Mouse (Mus musculus) right cerebral cortex, postnatal 14 days (tissue): Measurements from ENCODE around the gene Oxsr1.
"Not testable (repeated sequence)": the region's sequence is repeated elsewhere in the genome, so short reads cannot be mapped to it uniquely, and the experiment has no call there.

Source experiments
- DNase-seq: peaks from one replicate; pipeline ENCODE4 v3.0.0; 2022

Gene Oxsr1

GRCm38 (mm10) chr9:119268588-119269145, 53.6 kb downstream of the Oxsr1 start:
- DNase-seq, result peak; percentile 24

- DNase-seq, result no peak
These were observed 54.1 kb downstream of the Oxsr1 start for GRCm38 (mm10) chr9:119268120-119268519.

- not testable (repeated sequence) for DNase-seq
These were observed 56.2 kb downstream of the Oxsr1 start for GRCm38 (mm10) chr9:119266121-119266395.

- DNase-seq, result not testable (repeated sequence)
These were observed 56.7 kb downstream of the Oxsr1 start for GRCm38 (mm10) chr9:119265373-119266120.

- DNase-seq, result no peak
These were observed 59.2 kb downstream of the Oxsr1 start for GRCm38 (mm10) chr9:119263067-119263466.

GRCm38 (mm10) chr9:119260825-119261224, 61.4 kb downstream of the Oxsr1 start:
- no peak for DNase-seq

GRCm38 (mm10) chr9:119258785-119259184, 63.4 kb downstream of the Oxsr1 start:
- no peak for DNase-seq

- DNase-seq, result no peak
These were observed 64.1 kb downstream of the Oxsr1 start for GRCm38 (mm10) chr9:119258128-119258527.

- no peak for DNase-seq
These were observed 66.1 kb downstream of the Oxsr1 start for GRCm38 (mm10) chr9:119256161-119256560.

- DNase-seq, result no peak
These were observed 67.1 kb downstream of the Oxsr1 start for GRCm38 (mm10) chr9:119255096-119255495.

- DNase-seq, result no peak
These were observed 68.0 kb downstream of the Oxsr1 start for GRCm38 (mm10) chr9:119254187-119254586.

- no peak for DNase-seq
These were observed 74.2 kb downstream of the Oxsr1 start for GRCm38 (mm10) chr9:119247996-119248395.

GRCm38 (mm10) chr9:119246826-119247225, 75.4 kb downstream of the Oxsr1 start:
- DNase-seq, result peak; percentile 17

- DNase-seq, result no peak
These were observed 78.2 kb downstream of the Oxsr1 start for GRCm38 (mm10) chr9:119243981-119244380.

- no peak for DNase-seq
These were observed 80.9 kb downstream of the Oxsr1 start for GRCm38 (mm10) chr9:119241169-119241865.

GRCm38 (mm10) chr9:119240286-119240997, 81.8 kb downstream of the Oxsr1 start:
- DNase-seq, result no peak

GRCm38 (mm10) chr9:119239274-119239673, 83.0 kb downstream of the Oxsr1 start:
- no peak for DNase-seq

GRCm38 (mm10) chr9:119238796-119239195, 83.4 kb downstream of the Oxsr1 start:
- no peak for DNase-seq

- DNase-seq, result no peak
These were observed 90.7 kb downstream of the Oxsr1 start for GRCm38 (mm10) chr9:119231552-119231951.

GRCm38 (mm10) chr9:119230829-119231228, 91.4 kb downstream of the Oxsr1 start:
- DNase-seq, result no peak

GRCm38 (mm10) chr9:119220249-119220648, 102.0 kb downstream of the Oxsr1 start:
- DNase-seq, result no peak

- DNase-seq, result no peak
These were observed 102.6 kb downstream of the Oxsr1 start for GRCm38 (mm10) chr9:119219667-119220066.

GRCm38 (mm10) chr9:119215341-119215740, 106.9 kb downstream of the Oxsr1 start:
- not testable (repeated sequence) for DNase-seq

GRCm38 (mm10) chr9:119214601-119215000, 107.6 kb downstream of the Oxsr1 start:
- no peak for DNase-seq
